Mouse (Mus musculus) limb, embryonic 12.5 days (tissue): ENCODE measurements around the gene Pde6d. TPM values are rescaled to one million over a fixed set of nuclear protein-coding genes. Genes with fewer than 3 reads are reported as not detected.
"Not testable (repeated sequence)": the region's sequence is repeated elsewhere in the genome, so short reads cannot be mapped to it uniquely, and the experiment has no call there.

Experiments used
- ATAC-seq: fragments of 200-750 bp; cut with Nextera tagmentation; 2 replicates; pipeline ENCODE4 v1.8.0; 2017; ENCODE audit warnings: low read depth, moderate TSS enrichment; ENCODE audit not compliant: insufficient number of reproducible peaks, insufficient read depth, low FRiP score, low TSS enrichment
- H3K27ac ChIP-seq: fragments of 300-500 bp; sonication (generic); 2 replicates; pipeline ENCODE4 v1.5.1; 2016; ENCODE audit warnings: mild to moderate bottlenecking, moderate library complexity
- H3K27me3 ChIP-seq: fragments of 300-500 bp; sonication (generic); 2 replicates; pipeline ENCODE4 v1.6.1; 2016; ENCODE audit warnings: mild to moderate bottlenecking, moderate library complexity
- H3K36me3 ChIP-seq: fragments of 300-500 bp; sonication (generic); 2 replicates; pipeline ENCODE4 v1.6.1; 2016; ENCODE audit warnings: mild to moderate bottlenecking, moderate library complexity
- H3K4me1 ChIP-seq: fragments of 300-500 bp; sonication (generic); replicated peaks from 2 replicates; pipeline ENCODE4 v1.6.1; 2016
- H3K4me2 ChIP-seq: fragments of 300-500 bp; sonication (generic); 2 replicates; pipeline ENCODE4 v1.6.1; 2016; ENCODE audit warnings: mild to moderate bottlenecking, moderate library complexity
- H3K4me3 ChIP-seq: fragments of 300-500 bp; sonication (generic); replicated peaks from 2 replicates; pipeline ENCODE4 v1.5.1; 2016; ENCODE audit warnings: mild to moderate bottlenecking
- H3K9ac ChIP-seq: fragments of 300-500 bp; sonication (generic); replicated peaks from 2 replicates; pipeline ENCODE4 v1.6.1; 2016; ENCODE audit warnings: mild to moderate bottlenecking, moderate library complexity
- H3K9me3 ChIP-seq: fragments of 300-500 bp; sonication (generic); 2 replicates; pipeline ENCODE4 v1.6.1; 2016; ENCODE audit warnings: mild to moderate bottlenecking, moderate library complexity
- WGBS: fragments of 180-500 bp; shearing (Covaris S2); methylation state at CpG from one replicate; pipeline ENCODE4 v1.1.7; 2016; 5-methylcytosine and 5-hydroxymethylcytosine counted together
- polyA plus RNA-seq: library from polyadenylated mRNA; unstranded; fragments of >200 nt; fragmentation: Nextera tagmentation; extraction: Ambion mirVana; gene quantifications from 2 replicates; pipeline ENCODE4 v1.2.1, GENCODE M21; 2016

Pde6d gene
- polyA plus RNA-seq, 1 experiment from 2014 or later: 90.7 TPM

DNA sequence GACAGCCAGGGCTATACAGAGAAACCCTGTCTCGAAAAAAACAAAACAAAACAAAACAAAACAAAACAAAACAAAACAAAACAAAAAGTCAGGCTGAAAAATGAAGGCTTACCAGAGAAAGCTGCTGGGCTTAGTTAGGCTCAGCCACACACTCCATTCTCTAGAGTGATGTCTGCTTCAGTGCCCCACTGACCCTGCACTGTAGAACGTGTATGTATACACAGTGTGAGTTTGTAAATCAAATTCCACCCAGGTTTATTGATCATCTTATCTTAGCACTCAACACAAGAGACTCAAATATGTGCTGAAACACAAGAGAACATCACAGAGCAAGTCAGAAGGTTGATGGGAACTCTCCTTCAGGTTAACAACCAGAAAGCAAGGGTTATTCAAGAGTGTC lies 14.0 kb downstream of the Pde6d start:
- no peak for ATAC-seq
- H3K4me2 ChIP-seq: no peak overlapping the region
- H3K4me3 ChIP-seq: no peak overlapping the region
- H3K27me3 ChIP-seq: no peaks in the 10 kb centered on the region
- no peak overlapping the region for H3K9ac ChIP-seq
- no peak overlapping the region for H3K27ac ChIP-seq
- H3K9me3 ChIP-seq: no peaks in the 10 kb centered on the region
- peaks cover 18% of the 10 kb centered on the region for H3K36me3 ChIP-seq
- H3K4me1 ChIP-seq: no peaks in the 10 kb centered on the region
- 79% methylated on average over 2 of the region's 2 CpGs for WGBS

DNA sequence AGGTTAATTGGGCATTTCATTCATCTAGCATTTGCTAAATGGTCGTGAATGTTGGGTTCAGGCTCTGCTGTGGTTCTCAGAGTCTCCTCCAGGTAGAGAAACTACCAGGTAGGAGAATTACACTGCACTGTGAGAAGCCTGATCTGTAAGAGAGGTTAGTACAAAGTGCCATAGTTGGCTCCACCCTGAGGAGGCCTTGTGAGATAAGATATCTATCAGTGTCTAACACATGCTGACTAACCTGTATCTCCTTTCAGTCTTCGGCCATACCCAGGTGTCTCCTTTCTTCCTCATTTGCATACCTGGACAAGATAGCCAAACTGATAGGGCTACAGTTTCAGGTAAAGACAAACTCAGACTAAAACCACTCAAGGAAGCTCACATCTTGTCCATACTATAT lies 19.8 kb downstream of the Pde6d start:
- H3K36me3 ChIP-seq: peaks cover 44% of the 10 kb centered on the region
- H3K27ac ChIP-seq: no peak overlapping the region
- H3K9ac ChIP-seq: no peak overlapping the region
- H3K4me2 ChIP-seq: no peak overlapping the region
- no peak overlapping the region for H3K4me3 ChIP-seq
- no peak for ATAC-seq
- H3K4me1 ChIP-seq: no peaks in the 10 kb centered on the region
- H3K27me3 ChIP-seq: no peaks in the 10 kb centered on the region
- WGBS: 77% methylated on average over 2 of the region's 2 CpGs
- no peaks in the 10 kb centered on the region for H3K9me3 ChIP-seq

DNA sequence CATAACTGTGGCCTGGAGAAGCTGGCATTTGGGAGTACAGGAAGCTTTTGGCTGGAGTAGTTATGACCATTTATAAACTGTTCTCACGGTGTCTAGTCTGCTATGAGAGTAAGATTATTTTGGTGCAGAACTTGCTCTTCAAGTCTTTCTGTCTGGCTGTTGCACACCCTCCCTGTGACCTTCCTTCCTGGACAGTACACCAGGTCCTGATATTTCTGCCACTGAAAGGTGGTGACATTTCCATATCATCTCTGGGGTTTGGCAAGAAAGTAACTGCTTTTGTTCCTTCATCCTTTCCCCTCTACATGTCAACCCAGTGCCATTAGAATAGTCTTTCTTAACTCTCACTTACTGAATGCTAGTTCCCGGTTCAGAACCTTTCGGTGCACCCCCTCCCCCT lies 23.2 kb downstream of the Pde6d start:
- WGBS: 91% methylated on average over 3 of the region's 3 CpGs
- no peak overlapping the region for H3K9ac ChIP-seq
- H3K27ac ChIP-seq: no peak overlapping the region
- H3K4me1 ChIP-seq: no peaks in the 10 kb centered on the region
- peaks cover 66% of the 10 kb centered on the region for H3K36me3 ChIP-seq
- no peak overlapping the region for H3K4me2 ChIP-seq
- no peak for ATAC-seq
- no peaks in the 10 kb centered on the region for H3K27me3 ChIP-seq
- H3K9me3 ChIP-seq: no peaks in the 10 kb centered on the region
- H3K4me3 ChIP-seq: no peak overlapping the region

DNA sequence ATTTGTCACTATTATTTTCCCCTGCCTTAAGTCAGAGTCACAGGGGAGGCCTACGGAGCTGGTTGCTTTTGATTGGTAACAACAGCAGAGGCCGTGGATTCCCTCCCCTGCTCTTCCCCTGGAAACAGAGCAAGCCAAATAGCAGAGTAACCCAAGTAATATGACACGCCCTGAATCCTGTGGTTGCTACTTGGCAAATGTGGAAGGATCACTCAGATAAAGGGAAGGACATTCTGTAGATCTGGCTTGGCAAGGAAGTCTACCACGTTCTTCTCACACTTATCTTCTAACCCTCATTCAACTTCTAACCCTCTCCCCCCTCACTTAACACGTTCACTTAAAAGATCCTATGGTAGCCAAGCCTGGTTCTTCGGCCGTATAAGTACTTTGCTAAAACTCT lies 24.6 kb downstream of the Pde6d start:
- 73% methylated on average over 7 of the region's 7 CpGs for WGBS
- ATAC-seq: no peak
- H3K4me2 ChIP-seq: no peak overlapping the region
- H3K9ac ChIP-seq: no peak overlapping the region
- H3K4me3 ChIP-seq: no peak overlapping the region
- no peaks in the 10 kb centered on the region for H3K27me3 ChIP-seq
- no peaks in the 10 kb centered on the region for H3K4me1 ChIP-seq
- no peak overlapping the region for H3K27ac ChIP-seq
- H3K36me3 ChIP-seq: peaks cover 55% of the 10 kb centered on the region
- no peaks in the 10 kb centered on the region for H3K9me3 ChIP-seq

DNA sequence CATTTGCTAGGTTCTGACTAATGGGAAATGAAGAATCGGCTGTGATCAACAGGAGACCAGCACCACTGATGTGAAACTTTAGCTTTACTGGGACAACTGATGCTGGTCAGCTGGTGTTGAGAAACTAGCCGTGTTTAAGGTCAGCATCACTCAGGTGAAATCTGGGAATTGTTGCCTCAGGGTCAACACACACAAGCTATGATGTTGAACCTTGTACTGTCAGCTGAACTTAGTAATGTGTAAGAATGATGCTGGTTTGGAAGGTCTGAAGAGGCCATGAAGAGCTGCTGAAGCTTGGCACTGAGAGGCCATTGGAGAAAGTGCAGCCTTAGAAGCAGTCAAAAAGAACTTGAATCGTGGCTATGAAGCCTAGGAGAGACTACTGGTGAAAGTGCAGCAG lies 26.8 kb downstream of the Pde6d start:
- no peak overlapping the region for H3K27ac ChIP-seq
- H3K4me3 ChIP-seq: no peak overlapping the region
- H3K27me3 ChIP-seq: no peaks in the 10 kb centered on the region
- H3K9me3 ChIP-seq: no peaks in the 10 kb centered on the region
- no peaks in the 10 kb centered on the region for H3K4me1 ChIP-seq
- no peak for ATAC-seq
- WGBS: 88% methylated on average over 3 of the region's 3 CpGs
- no peak overlapping the region for H3K9ac ChIP-seq
- peaks cover 54% of the 10 kb centered on the region for H3K36me3 ChIP-seq
- H3K4me2 ChIP-seq: no peak overlapping the region

DNA sequence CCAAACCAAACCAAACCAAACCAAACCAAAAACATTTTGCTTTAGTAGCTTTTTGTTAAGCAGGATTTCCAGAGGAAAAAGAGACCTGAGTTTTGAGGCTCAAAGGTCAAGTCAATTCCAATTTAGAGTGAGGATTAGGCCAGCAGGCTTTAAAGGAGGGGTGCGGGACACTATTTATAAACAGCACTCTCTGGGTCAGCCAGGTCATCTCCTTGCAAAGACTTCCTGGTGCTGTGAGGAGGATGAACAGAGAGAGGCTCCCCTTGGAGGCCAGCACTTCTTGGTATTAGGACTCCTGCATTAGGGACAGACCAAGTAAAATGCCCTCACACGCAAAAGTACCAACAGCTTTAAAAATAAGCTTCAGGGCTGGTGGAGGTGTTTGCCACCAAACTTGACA lies 30.6 kb downstream of the Pde6d start:
- H3K9ac ChIP-seq: no peak overlapping the region
- no peaks in the 10 kb centered on the region for H3K27me3 ChIP-seq
- no peak overlapping the region for H3K4me3 ChIP-seq
- no peaks in the 10 kb centered on the region for H3K9me3 ChIP-seq
- no peak overlapping the region for H3K27ac ChIP-seq
- peaks cover 55% of the 10 kb centered on the region for H3K36me3 ChIP-seq
- WGBS: 52% methylated on average over 2 of the region's 2 CpGs
- no peaks in the 10 kb centered on the region for H3K4me1 ChIP-seq
- ATAC-seq: no peak
- H3K4me2 ChIP-seq: no peak overlapping the region

DNA sequence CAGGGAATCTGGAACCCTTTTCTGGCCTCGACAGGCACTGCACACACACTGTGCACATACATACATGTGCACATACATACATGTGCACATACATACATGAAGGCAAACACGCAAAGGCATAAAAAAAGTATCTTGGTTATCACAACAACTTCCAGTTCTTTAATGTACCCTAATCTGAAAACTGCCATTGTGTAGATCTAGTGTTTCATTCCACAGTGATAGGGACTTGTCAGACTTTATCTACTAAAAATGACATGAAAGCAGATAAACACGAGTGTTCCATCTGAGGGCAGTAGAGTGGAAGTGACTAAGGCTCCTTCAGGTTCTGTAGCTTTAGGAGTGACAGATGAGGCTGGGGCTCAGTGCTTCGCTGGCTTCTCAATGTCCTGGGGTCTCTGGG lies 31.1 kb downstream of the Pde6d start:
- ATAC-seq: no peak
- H3K9ac ChIP-seq: no peak overlapping the region
- no peaks in the 10 kb centered on the region for H3K27me3 ChIP-seq
- peaks cover 57% of the 10 kb centered on the region for H3K36me3 ChIP-seq
- no peak overlapping the region for H3K27ac ChIP-seq
- H3K4me1 ChIP-seq: no peaks in the 10 kb centered on the region
- H3K9me3 ChIP-seq: no peaks in the 10 kb centered on the region
- no peak overlapping the region for H3K4me2 ChIP-seq
- H3K4me3 ChIP-seq: no peak overlapping the region
- 83% methylated on average over 4 of the region's 4 CpGs for WGBS

DNA sequence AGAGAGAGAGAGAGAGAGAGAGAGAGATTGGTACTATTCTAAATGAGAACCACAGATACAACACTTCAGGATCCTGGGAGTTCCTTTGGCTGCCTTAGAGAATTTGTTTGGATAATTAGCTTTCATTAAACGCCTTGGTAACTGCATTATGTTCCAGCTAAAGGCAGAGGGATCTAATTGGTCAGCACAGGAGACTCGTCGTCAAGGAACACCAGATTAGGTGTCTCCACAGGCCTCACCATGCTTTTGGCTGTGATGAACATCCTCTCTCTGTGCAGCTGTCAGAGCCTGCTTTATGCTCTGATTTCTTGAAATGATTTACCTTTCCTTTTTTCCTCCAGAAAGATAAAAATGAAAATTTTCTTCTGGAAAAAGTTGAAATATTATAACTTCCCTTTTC lies 35.6 kb downstream of the Pde6d start:
- WGBS: 67% methylated on average over 3 of the region's 3 CpGs
- no peak overlapping the region for H3K27ac ChIP-seq
- H3K27me3 ChIP-seq: no peaks in the 10 kb centered on the region
- no peaks in the 10 kb centered on the region for H3K4me1 ChIP-seq
- peaks cover 85% of the 10 kb centered on the region for H3K36me3 ChIP-seq
- ATAC-seq: no peak
- H3K4me3 ChIP-seq: no peak overlapping the region
- no peaks in the 10 kb centered on the region for H3K9me3 ChIP-seq
- no peak overlapping the region for H3K9ac ChIP-seq
- H3K4me2 ChIP-seq: no peak overlapping the region

DNA sequence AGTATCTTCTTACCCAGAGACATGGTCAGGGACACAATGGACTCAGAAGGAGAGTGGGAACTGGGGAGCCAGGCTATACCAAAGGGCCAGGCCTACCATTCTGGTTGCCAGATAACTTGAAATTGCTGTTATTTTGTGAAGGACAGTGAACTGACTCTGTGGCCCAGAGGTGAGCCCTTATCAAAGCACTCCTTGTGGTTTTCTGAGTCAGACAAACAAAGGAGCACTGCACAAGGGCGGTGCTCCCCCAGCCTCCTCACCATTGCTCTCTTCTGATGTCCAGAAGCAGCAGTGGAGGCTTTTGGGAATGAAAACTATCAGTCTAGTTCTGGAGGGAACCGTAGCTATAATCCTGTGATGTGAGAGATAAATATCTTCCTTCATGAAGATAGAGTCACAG lies 39.8 kb downstream of the Pde6d start:
- Histone ChIP-seq H3K9ac (no peak overlapping the region), H3K4me1 (no peaks in the 10 kb centered on the region), H3K9me3 (no peaks in the 10 kb centered on the region), H3K4me3 (no peak overlapping the region), H3K27ac (no peak overlapping the region), H3K27me3 (no peaks in the 10 kb centered on the region), H3K4me2 (no peak overlapping the region), H3K36me3 (peaks cover 66% of the 10 kb centered on the region)
- no peak for ATAC-seq
- 89% methylated on average over 2 of the region's 2 CpGs for WGBS

DNA sequence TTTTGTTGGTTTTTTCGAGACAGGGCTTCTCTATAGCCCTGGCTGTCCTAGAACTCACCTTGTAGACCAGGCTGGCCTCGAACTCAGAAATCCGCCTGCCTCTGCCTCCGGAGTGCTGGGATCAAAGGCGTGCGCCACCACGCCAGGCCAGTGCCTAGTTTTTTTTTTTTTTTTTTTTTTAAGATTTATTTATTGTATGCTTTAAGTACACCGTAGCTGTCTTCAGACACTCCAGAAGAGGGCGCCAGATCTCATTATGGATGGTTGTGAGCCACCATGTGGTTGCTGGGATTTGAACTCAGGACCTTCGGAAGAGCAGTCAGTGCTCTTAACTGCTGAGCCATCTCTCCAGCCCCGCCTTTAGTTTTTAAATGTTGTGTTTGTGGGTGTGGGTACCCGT lies 42.8 kb downstream of the Pde6d start:
- H3K4me2 ChIP-seq, H3K27me3 ChIP-seq, H3K9ac ChIP-seq, H3K4me1 ChIP-seq, ATAC-seq, H3K27ac ChIP-seq, H3K9me3 ChIP-seq, H3K4me3 ChIP-seq: not testable (repeated sequence)
- 93% methylated on average over 12 of the region's 12 CpGs for WGBS
- peaks cover 42% of the 10 kb centered on the region for H3K36me3 ChIP-seq

DNA sequence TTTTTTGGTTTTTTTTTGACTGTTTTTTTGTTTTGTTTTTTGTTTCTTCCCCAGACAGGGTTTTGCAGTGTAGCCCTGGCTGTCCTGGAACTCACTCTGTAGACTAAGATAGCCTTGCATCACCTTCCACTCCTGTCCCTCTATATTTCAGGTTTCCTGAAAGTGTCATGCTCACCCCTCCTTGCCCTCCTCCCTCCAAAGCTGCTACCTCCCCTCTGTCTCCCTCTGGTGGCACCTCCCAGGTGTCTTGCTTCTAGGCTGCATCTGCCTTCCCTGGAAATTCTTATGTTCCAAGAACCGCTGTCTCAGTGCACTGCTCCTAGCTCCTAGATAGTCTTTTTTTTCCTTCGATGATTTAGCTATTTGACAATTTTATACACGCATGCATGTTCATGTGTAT lies 44.0 kb downstream of the Pde6d start:
- 62% methylated on average over 3 of the region's 3 CpGs for WGBS

DNA sequence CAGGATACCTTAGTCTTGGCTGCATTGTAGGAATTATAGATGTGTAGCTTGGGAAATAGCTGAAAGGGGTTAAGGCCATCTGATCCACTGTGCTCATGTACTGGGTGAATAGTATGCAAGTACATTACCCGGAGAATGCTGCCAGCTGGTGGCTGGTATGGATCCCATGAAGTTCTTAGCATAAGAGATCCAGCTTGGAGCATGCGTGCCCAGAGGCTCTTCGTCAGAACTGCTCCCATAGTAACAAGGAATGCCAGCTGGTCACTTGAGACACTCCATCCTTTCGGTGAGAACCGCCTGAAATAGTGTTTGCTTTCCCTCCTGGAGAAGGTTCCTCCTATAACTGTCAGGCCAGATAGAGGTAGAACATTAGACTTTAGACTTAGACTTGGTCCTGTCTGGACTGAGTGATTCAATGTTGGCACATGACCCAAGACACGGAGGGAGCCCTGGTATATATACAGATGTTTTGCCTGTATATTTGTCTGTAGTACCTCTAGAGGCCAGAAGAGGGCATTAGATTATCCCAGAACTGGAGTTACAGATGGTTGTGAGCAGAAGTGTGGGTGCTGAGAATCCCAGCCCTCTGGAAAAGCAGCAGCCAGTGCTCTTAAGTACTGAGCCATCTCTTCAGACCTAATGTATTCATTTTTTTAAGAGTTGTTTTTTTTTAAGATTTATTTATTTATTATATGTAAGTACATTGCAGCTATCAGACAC lies 48.9 kb downstream of the Pde6d start:
- no peak overlapping the region for H3K4me2 ChIP-seq
- no peak overlapping the region for H3K9ac ChIP-seq
- H3K27ac ChIP-seq: no peak overlapping the region
- no peak for ATAC-seq
- H3K36me3 ChIP-seq: peaks cover 48% of the 10 kb centered on the region
- H3K9me3 ChIP-seq: 0 out of 2 replicates have a peak, but pooled peaks cover 4% of the 10 kb centered on the region
- H3K4me3 ChIP-seq: no peak overlapping the region
- WGBS: 88% methylated on average over 6 of the region's 6 CpGs
- H3K4me1 ChIP-seq: peaks cover 32% of the 10 kb centered on the region
- H3K27me3 ChIP-seq: no peaks in the 10 kb centered on the region

More for the DNA sequence above, 44.0 kb downstream of the Pde6d start:
- ATAC-seq: no peak
- Histone ChIP-seq H3K4me3 (no peak overlapping the region), H3K36me3 (peaks cover 37% of the 10 kb centered on the region), H3K4me2 (no peak overlapping the region), H3K4me1 (no peaks in the 10 kb centered on the region), H3K27me3 (no peaks in the 10 kb centered on the region), H3K9me3 (0 out of 2 replicates have a peak, but pooled peaks cover 4% of the 10 kb centered on the region), H3K9ac (no peak overlapping the region), H3K27ac (no peak overlapping the region)
